Mouse (Mus musculus): ENCODE data around the gene Cdr2. TPM values are rescaled to one million over a fixed set of nuclear protein-coding genes. Genes with fewer than 3 reads are reported as not detected.
A peak's percentile ranks its signal among the peaks of the same experiment; 100 is the strongest.

Gene Cdr2
- polyA plus RNA-seq, 1 experiment from 2014 or later = 8.4 TPM

GRCm38 (mm10) chr7:121014486-121014885 is 32.4 kb upstream of the Cdr2 start:
- Histone ChIP-seq H3K4me2 (replicated peaks; ENCODE audit: low read depth, low read length) (no peak overlapping the region), H3K9me3 (ENCODE audit: low read length) (no peaks in the 10 kb centered on the region), H3K27ac (ENCODE audit: low read length) (no peak overlapping the region), H3K27me3 (replicated peaks; ENCODE audit: insufficient read depth, low read length) (peaks cover 7% of the 10 kb centered on the region; the same call in 1 of the 2 replicates), H3K4me3 (ENCODE audit: low read depth, low read length) (no peak overlapping the region), H3K36me3 (ENCODE audit: insufficient read depth, low read length) (no peaks in the 10 kb centered on the region), H3K4me1 (ENCODE audit: insufficient read depth, low read depth, low read length) (no peaks in the 10 kb centered on the region), H3K9ac (replicated peaks; ENCODE audit: low read depth) (no peak overlapping the region)
- DNase-seq (ENCODE audit: low spot score) = peak; percentile 19
- TF ChIP-seq CTCF (IDR thresholded peaks at IDR 0.05) (no peak), EP300 (IDR thresholded peaks at IDR 0.05) (no peak)
- ATAC-seq = peak; percentile 40; the same call in 1 of the 2 replicates
- 47% methylated on average over 10 of the region's 10 CpGs for WGBS

- TF ChIP-seq EP300 (IDR thresholded peaks at IDR 0.05) (no peak), CTCF (IDR thresholded peaks at IDR 0.05) (no peak)
- H3K4me2 ChIP-seq (replicated peaks; ENCODE audit: low read depth, low read length) = no peak overlapping the region
- H3K27me3 ChIP-seq (replicated peaks; ENCODE audit: insufficient read depth, low read length) = peaks cover 7% of the 10 kb centered on the region; the same call in 1 of the 2 replicates
- WGBS = 60% methylated on average over 10 of the region's 10 CpGs
- no peak overlapping the region for H3K9ac ChIP-seq (replicated peaks; ENCODE audit: low read depth)
- no peak overlapping the region for H3K27ac ChIP-seq (ENCODE audit: low read length)
- no peaks in the 10 kb centered on the region for H3K36me3 ChIP-seq (ENCODE audit: insufficient read depth, low read length)
- ATAC-seq (no peak), DNase-seq (ENCODE audit: low spot score) (no peak)
- no peaks in the 10 kb centered on the region for H3K9me3 ChIP-seq (ENCODE audit: low read length)
- H3K4me3 ChIP-seq (ENCODE audit: low read depth, low read length) = no peak overlapping the region
- H3K4me1 ChIP-seq (ENCODE audit: insufficient read depth, low read depth, low read length) = no peaks in the 10 kb centered on the region
Observed at GRCm38 (mm10) chr7:121011794-121012689, 29.9 kb upstream of the Cdr2 start.

- Histone ChIP-seq H3K4me3 (ENCODE audit: low read depth, low read length) (no peak overlapping the region), H3K4me1 (ENCODE audit: insufficient read depth, low read depth, low read length) (no peaks in the 10 kb centered on the region), H3K27me3 (replicated peaks; ENCODE audit: insufficient read depth, low read length) (no peaks in the 10 kb centered on the region), H3K9ac (replicated peaks; ENCODE audit: low read depth) (no peak overlapping the region), H3K36me3 (ENCODE audit: insufficient read depth, low read length) (no peaks in the 10 kb centered on the region), H3K27ac (ENCODE audit: low read length) (no peak overlapping the region), H3K4me2 (replicated peaks; ENCODE audit: low read depth, low read length) (no peak overlapping the region), H3K9me3 (ENCODE audit: low read length) (no peaks in the 10 kb centered on the region)
- WGBS = 60% methylated on average over 4 of the region's 4 CpGs
- DNase-seq (ENCODE audit: low spot score) (peak; percentile 72), ATAC-seq (peak; percentile 38)
- no peak for TF ChIP-seq EP300 (IDR thresholded peaks at IDR 0.05)
- TF ChIP-seq CTCF (IDR thresholded peaks at IDR 0.05) = no peak
Observed at GRCm38 (mm10) chr7:121003793-121004418, 21.8 kb upstream of the Cdr2 start.

- no peaks in the 10 kb centered on the region for H3K4me1 ChIP-seq (ENCODE audit: insufficient read depth, low read depth, low read length)
- H3K27me3 ChIP-seq (replicated peaks; ENCODE audit: insufficient read depth, low read length) = no peaks in the 10 kb centered on the region
- no peaks in the 10 kb centered on the region for H3K9me3 ChIP-seq (ENCODE audit: low read length)
- H3K27ac ChIP-seq (ENCODE audit: low read length) = no peak overlapping the region
- no peak overlapping the region for H3K4me2 ChIP-seq (replicated peaks; ENCODE audit: low read depth, low read length)
- DNase-seq (ENCODE audit: low spot score) = no peak
- TF ChIP-seq CTCF (IDR thresholded peaks at IDR 0.05) (no peak), EP300 (IDR thresholded peaks at IDR 0.05) (no peak)
- H3K4me3 ChIP-seq (ENCODE audit: low read depth, low read length) = no peak overlapping the region
- ATAC-seq = no peak
- H3K36me3 ChIP-seq (ENCODE audit: insufficient read depth, low read length) = no peaks in the 10 kb centered on the region
- no peak overlapping the region for H3K9ac ChIP-seq (replicated peaks; ENCODE audit: low read depth)
- 75% methylated on average over 5 of the region's 5 CpGs for WGBS
Observed at GRCm38 (mm10) chr7:121002407-121002928, 20.4 kb upstream of the Cdr2 start.

- Histone ChIP-seq H3K9ac (replicated peaks; ENCODE audit: low read depth) (no peak overlapping the region), H3K27ac (ENCODE audit: low read length) (no peak overlapping the region), H3K36me3 (ENCODE audit: insufficient read depth, low read length) (no peaks in the 10 kb centered on the region), H3K4me1 (ENCODE audit: insufficient read depth, low read depth, low read length) (no peaks in the 10 kb centered on the region), H3K9me3 (ENCODE audit: low read length) (no peaks in the 10 kb centered on the region), H3K4me3 (ENCODE audit: low read depth, low read length) (no peak overlapping the region), H3K4me2 (replicated peaks; ENCODE audit: low read depth, low read length) (no peak overlapping the region), H3K27me3 (replicated peaks; ENCODE audit: insufficient read depth, low read length) (no peaks in the 10 kb centered on the region)
- TF ChIP-seq EP300 (IDR thresholded peaks at IDR 0.05) (no peak), CTCF (IDR thresholded peaks at IDR 0.05) (no peak)
- 85% methylated on average over 3 of the region's 3 CpGs for WGBS
- no peak for ATAC-seq
- DNase-seq (ENCODE audit: low spot score) = no peak
Observed at GRCm38 (mm10) chr7:121001879-121002278, 19.8 kb upstream of the Cdr2 start.

GRCm38 (mm10) chr7:121000065-121000822 is 18.1 kb upstream of the Cdr2 start:
- no peak overlapping the region for H3K4me2 ChIP-seq (replicated peaks; ENCODE audit: low read depth, low read length)
- DNase-seq (ENCODE audit: low spot score) (no peak), ATAC-seq (no peak)
- no peaks in the 10 kb centered on the region for H3K4me1 ChIP-seq (ENCODE audit: insufficient read depth, low read depth, low read length)
- TF ChIP-seq CTCF (IDR thresholded peaks at IDR 0.05) = no peak
- TF ChIP-seq EP300 (IDR thresholded peaks at IDR 0.05) = no peak
- H3K9ac ChIP-seq (replicated peaks; ENCODE audit: low read depth) = no peak overlapping the region
- H3K27ac ChIP-seq (ENCODE audit: low read length) = no peak overlapping the region
- H3K36me3 ChIP-seq (ENCODE audit: insufficient read depth, low read length) = no peaks in the 10 kb centered on the region
- H3K4me3 ChIP-seq (ENCODE audit: low read depth, low read length) = no peak overlapping the region
- H3K27me3 ChIP-seq (replicated peaks; ENCODE audit: insufficient read depth, low read length) = no peaks in the 10 kb centered on the region
- no peaks in the 10 kb centered on the region for H3K9me3 ChIP-seq (ENCODE audit: low read length)
- 64% methylated on average over 3 of the region's 3 CpGs for WGBS

All from lung, postnatal 0 days (tissue).